7 mouse cellular contexts compared by ENCODE assay signal in the genomic region with DNA sequence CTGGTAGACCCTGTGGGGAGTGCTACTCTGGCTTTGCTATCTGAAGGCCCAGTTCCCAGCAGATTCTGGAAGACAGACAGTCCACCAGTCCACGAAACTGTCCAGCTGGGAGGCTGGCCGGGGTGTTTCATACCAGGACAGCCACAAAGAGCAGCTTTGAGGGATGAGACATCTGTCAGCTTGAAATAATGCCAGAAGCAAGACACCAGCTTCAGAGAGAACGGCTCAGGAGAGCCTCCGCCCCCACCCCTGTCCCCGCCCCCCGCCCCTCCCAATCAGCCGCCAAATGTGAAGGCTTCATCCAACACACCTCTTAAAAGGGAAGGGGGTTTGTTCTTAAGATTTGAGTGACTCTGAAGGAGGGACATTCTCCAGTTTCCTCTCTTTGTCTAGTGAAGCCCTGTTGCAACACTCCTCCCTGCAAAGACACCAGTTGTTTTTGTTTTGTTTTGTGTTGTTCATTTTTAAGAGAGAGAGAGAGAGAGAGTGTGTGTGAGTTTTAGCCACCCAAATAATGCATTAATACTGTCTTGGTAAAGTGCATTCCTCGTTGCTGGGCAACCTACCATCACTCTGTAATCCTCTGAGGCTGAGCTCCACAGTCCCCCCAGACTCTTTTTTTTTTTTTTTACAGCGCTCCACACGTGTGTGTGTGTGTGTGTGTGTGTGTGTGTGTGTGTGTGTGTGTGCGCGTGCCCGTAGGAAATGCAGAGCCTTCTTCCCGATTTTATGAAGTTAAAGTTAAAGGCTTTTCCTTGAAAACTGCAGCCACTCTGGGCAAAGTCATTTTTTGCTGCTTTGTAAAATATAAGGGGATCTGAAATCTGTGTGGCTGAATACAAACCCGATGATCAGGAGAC.
DNase-seq lines count a peak whose midpoint lies in the region; ATAC-seq lines count a peak whose summit lies in the region.

No protein-coding gene starts in this region.

- peak overlapping the region; percentile 86 for H3K27ac ChIP-seq in forebrain, embryonic 12.5 days
- peak overlapping the region; percentile 74 for H3K27ac ChIP-seq in limb, embryonic 10.5 days
- peak overlapping the region; percentile 17; the same call in 1 of the 2 replicates for H3K27ac ChIP-seq in neural tube, embryonic 12.5 days

- H3K4me1 ChIP-seq in forebrain, embryonic 12.5 days: peaks cover 51% of the 10 kb centered on the region
- H3K4me1 ChIP-seq in limb, embryonic 10.5 days: peaks cover 65% of the 10 kb centered on the region
- H3K4me1 ChIP-seq in neural tube, embryonic 12.5 days: peaks cover 45% of the 10 kb centered on the region

- H3K9me3 ChIP-seq in forebrain, embryonic 12.5 days: no peaks in the 10 kb centered on the region
- H3K9me3 ChIP-seq in limb, embryonic 10.5 days (replicated peaks): no peaks in the 10 kb centered on the region
- H3K9me3 ChIP-seq in neural tube, embryonic 12.5 days: no peaks in the 10 kb centered on the region

- DNase-seq in urinary bladder, postnatal 14 days (ENCODE audit: low spot score): peak; percentile 23
- DNase-seq in urinary bladder, adult 2 months (ENCODE audit: low spot score): no peak
- DNase-seq in heart, postnatal 36 days: peak; percentile 19 to 21
- peak; percentile 70 for DNase-seq in limb, embryonic 10.5 days (ENCODE audit: low spot score)
- no peak for DNase-seq in ovary, postnatal 36 days (ENCODE audit: low spot score)

- H3K4me3 ChIP-seq in forebrain, embryonic 12.5 days (replicated peaks): no peak overlapping the region
- H3K4me3 ChIP-seq in limb, embryonic 10.5 days: peak overlapping the region; percentile 12; the same call in 1 of the 2 replicates
- H3K4me3 ChIP-seq in neural tube, embryonic 12.5 days: no peak overlapping the region

- H3K4me2 ChIP-seq in forebrain, embryonic 12.5 days: peak overlapping the region; percentile 40
- H3K4me2 ChIP-seq in neural tube, embryonic 12.5 days (replicated peaks): peak overlapping the region; percentile 40

- 9% methylated on average over 15 of the region's 15 CpGs for WGBS in forebrain, embryonic 12.5 days
- WGBS in limb, embryonic 10.5 days: 15% methylated on average over 15 of the region's 15 CpGs
- 9% methylated on average over 15 of the region's 15 CpGs for WGBS in neural tube, embryonic 12.5 days

- ATAC-seq in forebrain, embryonic 12.5 days (ENCODE audit: low FRiP score): peak; percentile 72
- ATAC-seq in neural tube, embryonic 12.5 days (ENCODE audit: low FRiP score, low read depth): peak; percentile 69

- intact Hi-C loops in heart, postnatal 36 days (cut with DNase I): no loop called here

- no peak overlapping the region for H3K9ac ChIP-seq in forebrain, embryonic 12.5 days
- H3K9ac ChIP-seq in neural tube, embryonic 12.5 days: no peak overlapping the region

- no peaks in the 10 kb centered on the region for H3K36me3 ChIP-seq in forebrain, embryonic 12.5 days (replicated peaks)
- H3K36me3 ChIP-seq in limb, embryonic 10.5 days: peaks cover 8% of the 10 kb centered on the region; the same call in 1 of the 2 replicates
- H3K36me3 ChIP-seq in neural tube, embryonic 12.5 days: no peaks in the 10 kb centered on the region

- peaks cover 8% of the 10 kb centered on the region; the same call in 1 of the 2 replicates for H3K27me3 ChIP-seq in forebrain, embryonic 12.5 days
- H3K27me3 ChIP-seq in limb, embryonic 10.5 days (ENCODE audit: low read depth, poor library complexity, severe bottlenecking): no peaks in the 10 kb centered on the region
- H3K27me3 ChIP-seq in neural tube, embryonic 12.5 days (replicated peaks): no peaks in the 10 kb centered on the region

Comparison
In these comparisons a context has a peak if more than half of its experiments do, and no peak if none do; other contexts are left out.
1. DNase-seq: peak in urinary bladder, postnatal 14 days (single experiment), heart, postnatal 36 days (2 of 2) and limb, embryonic 10.5 days (single experiment); none in urinary bladder, adult 2 months (single experiment) and ovary, postnatal 36 days (single experiment).
2. H3K27ac ChIP-seq: peak in every context shown above with its lines; median percentile 86 in forebrain, embryonic 12.5 days; 74 in limb, embryonic 10.5 days; 17 in neural tube, embryonic 12.5 days.